11 mouse cellular contexts compared by ENCODE assay signal in the genomic region with DNA sequence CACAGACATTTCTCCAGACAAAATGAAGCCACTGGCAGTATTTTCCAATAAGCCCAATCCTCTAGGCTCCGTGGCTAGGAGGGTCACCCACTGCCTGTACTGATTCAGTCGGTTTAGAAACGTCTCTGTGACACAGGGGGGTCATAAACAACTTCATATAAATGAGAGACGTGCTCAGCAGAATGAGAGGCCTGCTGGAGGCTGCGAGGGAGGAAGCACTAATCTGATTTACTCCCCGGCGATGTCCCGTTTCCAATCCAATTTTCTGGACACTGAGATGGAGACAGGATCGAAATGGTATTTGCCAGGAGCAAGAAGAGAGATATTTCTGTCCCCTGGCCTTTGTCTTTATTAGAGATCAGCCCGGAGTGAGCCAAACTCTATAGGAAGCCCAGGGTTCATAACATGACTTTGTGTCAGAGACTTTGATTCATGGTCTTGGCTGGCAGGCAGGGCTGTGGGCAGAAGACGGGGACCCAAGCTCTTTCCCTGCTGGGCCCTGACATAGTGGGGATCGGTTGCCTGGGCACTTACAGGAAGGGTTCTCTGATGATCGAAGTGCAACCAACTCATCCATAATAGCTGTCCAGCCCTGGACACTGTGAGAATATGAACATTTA.
DNase-seq lines count a peak whose midpoint lies in the region; ATAC-seq and TF ChIP-seq lines count a peak whose summit lies in the region.
"Had no signal": no experiment of that assay in that cellular context is flagged by ENCODE, and none has a peak within 500 bp of the region (broad histone marks: within the 10 kb centered on the region; RNA-seq: fewer than 3 reads in every experiment).

No protein-coding gene starts in this region.

- no peaks in the 10 kb centered on the region for H3K9me3 ChIP-seq in heart, embryonic 16.5 days (replicated peaks; ENCODE audit: control insufficient read depth, low read length)
- H3K9me3 ChIP-seq in lung, postnatal 0 days (ENCODE audit: low read length), result no peaks in the 10 kb centered on the region
- no peaks in the 10 kb centered on the region for H3K9me3 ChIP-seq in limb, embryonic 10.5 days (replicated peaks)
- H3K9me3 ChIP-seq: heart, embryonic 12.5 days had no signal

- H3K4me1 ChIP-seq in heart, embryonic 16.5 days (ENCODE audit: control insufficient read depth, insufficient read depth, low read length), result peaks cover 35% of the 10 kb centered on the region
- H3K4me1 ChIP-seq in lung, postnatal 0 days (ENCODE audit: insufficient read depth, low read depth, low read length), result peaks cover 5% of the 10 kb centered on the region; the same call in 1 of the 2 replicates
- peaks cover 36% of the 10 kb centered on the region for H3K4me1 ChIP-seq in limb, embryonic 10.5 days

- no peak for ATAC-seq in heart, embryonic 16.5 days (replicated peaks; ENCODE audit: extremely low read depth, insufficient read depth, low FRiP score)
- ATAC-seq in lung, postnatal 0 days, result no peak

- peak overlapping the region; percentile 64 for H3K27ac ChIP-seq in heart, embryonic 16.5 days (ENCODE audit: low read length)
- peak overlapping the region; percentile 33; the same call in 1 of the 2 replicates for H3K27ac ChIP-seq in lung, postnatal 0 days (ENCODE audit: low read length)
- 0 out of 2 replicates have a peak overlapping the region, but pooled peaks have one; percentile 5 for H3K27ac ChIP-seq in limb, embryonic 10.5 days

- intact Hi-C loops in heart, postnatal 36 days (cut with DNase I), result no loop called here

- H3K27me3 ChIP-seq in heart, embryonic 16.5 days (ENCODE audit: control insufficient read depth, insufficient read depth, low read length), result no peaks in the 10 kb centered on the region
- no peaks in the 10 kb centered on the region for H3K27me3 ChIP-seq in lung, postnatal 0 days (replicated peaks; ENCODE audit: insufficient read depth, low read length)
- no peaks in the 10 kb centered on the region for H3K27me3 ChIP-seq in limb, embryonic 10.5 days (ENCODE audit: low read depth, poor library complexity, severe bottlenecking)
- H3K27me3 ChIP-seq: heart, embryonic 12.5 days had no signal

- no peak overlapping the region for H3K9ac ChIP-seq in heart, embryonic 16.5 days (ENCODE audit: low read length)
- H3K9ac ChIP-seq in lung, postnatal 0 days (replicated peaks; ENCODE audit: low read depth), result no peak overlapping the region

- peak; percentile 14 for DNase-seq in cerebellum, adult 11-12 months
- no peak for DNase-seq in cerebellum, adult 11 months
- DNase-seq in heart, postnatal 36 days, result no peak
- no peak for DNase-seq in lung, postnatal 0 days (ENCODE audit: low spot score)
- DNase-seq in lung, postnatal 25 days (ENCODE audit: low spot score), result no peak
- DNase-seq in limb, embryonic 10.5 days (ENCODE audit: low spot score), result no peak
- no peak for DNase-seq in adrenal gland, adult 2 months
- DNase-seq: adrenal gland, postnatal 10 days; embryo, embryonic 11 days had no signal

- no peak for TF ChIP-seq CTCF in lung, postnatal 0 days (IDR thresholded peaks at IDR 0.05)

- no peak overlapping the region for H3K4me3 ChIP-seq in heart, embryonic 16.5 days (ENCODE audit: low read length)
- H3K4me3 ChIP-seq in lung, postnatal 0 days (ENCODE audit: low read depth, low read length), result no peak overlapping the region
- H3K4me3 ChIP-seq in limb, embryonic 10.5 days, result no peak overlapping the region
- H3K4me3 ChIP-seq: heart, embryonic 12.5 days had no signal

- H3K36me3 ChIP-seq in heart, embryonic 16.5 days (ENCODE audit: control insufficient read depth, insufficient read depth), result no peaks in the 10 kb centered on the region
- no peaks in the 10 kb centered on the region for H3K36me3 ChIP-seq in lung, postnatal 0 days (ENCODE audit: insufficient read depth, low read length)
- H3K36me3 ChIP-seq in limb, embryonic 10.5 days, result no peaks in the 10 kb centered on the region
- H3K36me3 ChIP-seq: heart, embryonic 12.5 days had no signal

- TF ChIP-seq EP300 in lung, postnatal 0 days (IDR thresholded peaks at IDR 0.05), result 0 out of 2 replicates have a peak, but pooled peaks have one; percentile 34

- WGBS in heart, embryonic 16.5 days, result 51% methylated on average over 13 of the region's 13 CpGs
- 46% methylated on average over 13 of the region's 13 CpGs for WGBS in lung, postnatal 0 days
- 71% methylated on average over 13 of the region's 13 CpGs for WGBS in limb, embryonic 10.5 days

- no peak overlapping the region for H3K4me2 ChIP-seq in heart, embryonic 16.5 days (ENCODE audit: low read depth, low read length)
- H3K4me2 ChIP-seq in lung, postnatal 0 days (replicated peaks; ENCODE audit: low read depth, low read length), result no peak overlapping the region

Comparison
In these comparisons a context has a peak if more than half of its experiments do, and no peak if none do; other contexts are left out.
1. H3K27ac ChIP-seq: peak in every context shown above with its lines; median percentile 64 in heart, embryonic 16.5 days; 33 in lung, postnatal 0 days; 5 in limb, embryonic 10.5 days.